Mouse (Mus musculus) cerebellum, postnatal 25 days (tissue): ENCODE data around the gene Fblim1.

Source experiments
- DNase-seq, 2 experiments: peaks; one replicate each; pipeline ENCODE4 v3.0.0; 2021; ENCODE audit warnings: mixed read lengths in 2 of 2

Gene Fblim1

DNA sequence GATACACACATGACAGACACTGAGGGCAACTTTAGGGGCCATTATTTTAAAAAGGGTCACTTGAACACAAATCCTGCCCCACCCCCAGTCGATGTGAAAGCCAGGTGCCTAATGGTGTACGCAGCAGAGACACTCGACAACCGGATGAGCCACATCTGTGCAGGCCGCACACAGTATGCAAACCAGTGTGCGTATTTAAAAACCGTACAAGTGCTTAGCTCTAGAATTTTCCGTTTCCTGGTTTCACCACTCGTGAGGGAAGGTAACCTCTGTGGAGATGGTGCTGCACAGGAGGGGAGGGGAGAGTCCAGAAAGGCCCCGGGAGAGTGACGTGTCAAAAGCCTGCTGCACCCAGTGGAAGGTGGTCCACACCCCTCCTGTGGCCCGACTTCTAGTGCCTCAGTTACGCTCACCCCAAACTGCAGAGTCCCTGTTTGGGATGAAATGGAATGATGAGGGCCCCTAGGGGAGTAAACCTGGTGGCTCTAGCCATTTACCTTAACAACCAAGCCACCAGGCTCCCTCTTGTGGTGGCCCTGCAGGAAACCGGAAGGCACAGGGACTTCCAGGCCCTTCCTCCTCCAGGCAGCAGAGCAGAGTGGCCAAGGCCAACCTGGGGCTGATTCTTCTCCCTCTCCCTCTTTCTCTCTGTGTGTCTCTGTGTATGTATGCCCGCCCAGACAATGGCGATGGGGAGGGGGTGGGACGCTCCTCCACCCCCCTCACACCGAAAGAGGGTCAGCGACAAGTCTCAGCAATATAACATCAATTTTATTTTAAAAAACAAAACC is 19.3 kb upstream of the Fblim1 start:
- peak in 1 of 2 experiments; percentile 46 for DNase-seq

DNA sequence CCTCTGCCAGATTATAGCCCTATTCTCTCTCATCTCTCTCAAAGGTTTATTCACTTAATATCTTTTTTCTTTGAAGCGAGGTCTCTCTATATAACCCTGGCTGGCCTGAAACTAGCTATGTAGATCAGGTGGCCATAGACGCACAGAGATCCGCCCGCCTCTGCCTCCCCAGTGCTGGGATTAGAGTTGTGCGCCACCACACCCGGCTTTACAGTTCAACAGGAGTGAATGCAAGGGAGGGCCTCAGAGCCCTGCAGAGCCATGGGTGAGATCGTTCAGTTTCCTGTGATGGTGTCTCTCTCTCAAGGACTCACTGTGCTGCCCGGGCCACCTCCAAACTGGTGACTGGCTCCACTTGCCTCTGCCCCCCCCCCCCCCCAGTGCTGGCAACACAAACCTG is 18.2 kb upstream of the Fblim1 start:
- DNase-seq, result no peak

DNA sequence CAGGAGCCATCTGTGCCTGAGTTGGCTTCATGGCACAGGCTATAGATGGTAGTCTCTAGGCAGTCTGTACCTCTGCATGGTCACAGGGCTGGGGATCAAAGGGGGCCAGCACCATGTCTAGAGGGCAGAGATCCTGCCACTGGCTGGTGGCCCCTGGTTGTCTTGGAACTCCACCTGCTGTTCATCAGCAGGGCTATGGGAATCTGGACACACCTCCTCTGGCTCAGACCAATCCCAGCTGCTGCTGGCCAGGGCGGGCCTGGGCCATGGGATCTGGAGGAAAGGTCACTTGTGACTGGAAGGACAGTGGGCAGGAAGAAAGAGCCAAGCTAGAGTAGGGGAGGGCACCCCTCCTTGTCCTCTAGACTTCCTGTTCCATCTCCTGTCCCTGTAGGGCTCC is 17.8 kb upstream of the Fblim1 start, which contains the start of gene Slc25a34:
Gene Slc25a34 (minus strand): TSS at position 156 of the 400 bp plus-strand sequence.
- peak in 1 of 2 experiments; percentile 38 for DNase-seq

DNA sequence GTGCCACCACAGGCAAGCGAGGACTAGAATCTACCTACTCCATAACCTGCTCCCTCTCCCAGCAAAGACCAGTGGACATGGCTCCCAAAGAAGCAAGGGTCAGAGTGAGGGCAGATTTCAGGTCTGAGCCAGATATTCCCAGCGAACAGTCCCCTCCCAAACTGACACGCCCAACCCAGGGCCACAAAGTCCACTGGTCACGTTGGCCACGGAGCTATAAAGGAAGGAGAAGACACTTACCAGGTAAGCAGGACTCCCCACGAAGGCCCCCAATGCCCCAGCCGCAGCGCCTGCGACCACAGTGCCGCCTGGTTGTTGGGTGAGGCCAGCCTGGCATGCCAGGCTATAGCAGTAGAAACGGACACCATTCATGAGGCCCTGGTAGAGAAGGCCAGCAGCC is 17.1 kb upstream of the Fblim1 start:
- no peak for DNase-seq

DNA sequence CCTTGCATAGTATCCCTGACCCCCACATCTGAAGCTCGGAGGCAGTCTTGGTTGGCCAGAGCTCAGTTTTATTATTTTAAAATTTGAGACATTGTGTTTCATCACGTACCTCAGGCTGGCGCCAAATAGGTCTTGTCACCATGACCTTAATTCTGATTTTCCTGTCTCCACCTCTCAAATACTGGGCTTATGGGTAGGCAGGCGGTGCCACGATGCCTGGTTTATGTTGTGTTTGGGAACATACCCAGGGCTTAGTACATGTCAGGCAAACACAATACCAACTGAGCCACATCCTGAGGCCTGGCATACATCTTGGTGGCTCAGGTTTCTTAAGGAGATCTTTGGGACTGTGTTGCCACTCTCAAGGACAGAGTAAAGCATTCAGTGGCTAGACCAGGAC is 16.7 kb upstream of the Fblim1 start:
- no peak for DNase-seq

DNA sequence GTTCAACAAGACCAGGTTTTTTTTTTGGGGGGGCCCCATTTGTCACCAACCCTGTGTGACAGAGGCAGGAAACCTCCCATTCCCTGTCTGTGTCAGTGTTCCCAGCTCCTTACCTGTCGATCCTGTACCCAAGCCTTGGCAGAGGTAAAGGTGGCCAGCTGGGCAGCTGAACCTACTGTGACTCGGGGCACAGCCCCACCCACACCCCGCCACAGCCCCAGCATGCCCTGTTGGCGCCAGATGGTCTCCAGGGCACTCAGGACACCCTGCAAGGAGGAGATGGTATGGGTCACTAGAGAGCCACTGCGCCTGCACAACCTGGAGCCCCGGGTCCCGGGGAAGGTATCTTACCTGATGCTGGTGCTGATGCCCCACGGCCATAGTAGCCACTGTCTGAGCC is 16.2 kb upstream of the Fblim1 start:
- no peak for DNase-seq

GRCm38 (mm10) chr4:141621297-141621696 is 15.4 kb upstream of the Fblim1 start:
- DNase-seq, result no peak

DNA sequence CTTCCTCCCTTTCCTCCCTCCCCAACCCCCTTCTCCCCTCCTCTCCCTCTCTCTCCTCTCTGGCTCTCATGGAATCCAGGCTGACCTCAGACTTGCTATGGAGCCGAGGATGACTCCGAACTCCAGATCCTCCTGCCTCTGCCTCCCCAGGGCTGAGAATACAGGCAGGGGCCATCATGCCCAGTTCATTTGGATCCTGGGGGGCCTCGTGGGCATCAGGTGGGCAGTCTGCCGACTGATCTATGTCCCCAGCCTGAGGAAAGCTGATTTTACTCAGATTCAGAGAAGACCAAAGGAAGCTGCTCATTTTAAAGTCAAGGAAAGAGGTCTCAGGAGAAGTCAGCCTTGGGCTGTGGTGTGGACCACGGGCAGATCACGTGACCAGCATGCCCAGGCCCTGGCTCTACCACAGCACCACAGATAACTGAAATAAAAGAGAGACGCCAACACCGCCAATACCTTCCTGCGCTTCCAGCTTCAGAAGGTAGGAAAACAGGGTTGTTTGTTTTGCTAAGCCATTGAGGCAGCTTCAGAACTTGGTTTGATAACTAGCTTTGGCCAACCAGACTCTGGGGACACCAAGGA is 13.5 kb upstream of the Fblim1 start:
- DNase-seq, result no peak

DNA sequence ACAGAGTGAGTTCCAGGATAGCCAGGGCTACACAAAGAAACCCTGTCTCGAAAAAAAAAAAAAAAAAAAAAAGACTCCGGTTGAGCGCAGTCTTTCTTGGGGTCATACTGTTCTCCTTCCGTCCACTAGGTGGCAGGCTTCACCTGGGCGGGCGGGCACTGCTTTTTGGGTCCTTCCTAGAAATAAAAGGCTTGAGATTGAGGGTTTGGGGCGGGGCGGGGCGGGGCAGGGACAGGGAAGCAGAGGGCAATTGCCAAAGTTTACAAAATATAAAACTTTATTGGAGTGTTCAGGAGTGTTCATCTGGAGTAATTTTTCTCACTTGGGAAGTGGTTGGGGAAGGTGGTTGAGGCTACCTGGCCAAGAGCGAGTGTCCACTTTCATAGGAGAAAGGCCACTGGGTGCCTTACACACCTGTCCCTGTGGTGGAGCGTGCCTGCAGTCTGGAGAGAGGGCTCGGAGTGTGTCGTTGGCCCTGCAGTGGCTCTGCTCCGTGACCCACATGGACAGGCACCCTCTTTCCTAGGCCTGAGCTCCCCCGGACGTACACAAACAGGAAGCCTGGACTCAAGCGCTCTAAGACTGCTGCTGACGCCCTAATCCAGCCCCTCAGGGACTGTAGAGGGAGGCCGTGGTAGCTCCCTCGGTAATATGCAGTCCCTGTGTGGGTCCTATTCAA is 12.8 kb upstream of the Fblim1 start, which contains the start of gene Tmem82:
Gene Tmem82 (minus strand): TSS at position 69 of the 679 bp plus-strand sequence.
- peak; percentile 72 to 81 for DNase-seq

GRCm38 (mm10) chr4:141617863-141618564 is 12.1 kb upstream of the Fblim1 start:
- DNase-seq, result peak in 1 of 2 experiments; percentile 23

DNA sequence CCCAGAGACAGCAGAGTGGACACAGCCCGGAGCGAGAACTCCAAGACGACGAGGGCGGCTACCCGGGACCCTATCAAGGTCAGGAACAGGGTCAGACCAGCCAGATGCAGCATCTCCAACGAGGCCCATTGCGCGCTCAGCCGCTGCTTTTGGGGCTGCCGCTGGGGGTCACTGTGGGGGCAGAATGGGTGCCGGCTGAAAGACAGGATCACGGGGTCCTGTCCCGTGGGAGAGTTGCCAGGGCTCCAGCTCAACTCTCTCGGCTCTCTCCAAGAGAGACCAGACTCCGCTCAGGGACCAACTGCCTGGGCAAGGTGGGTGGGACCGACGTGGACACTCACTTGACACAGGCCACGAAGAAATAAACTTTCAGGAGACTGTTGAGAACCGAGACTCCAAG is 11.4 kb upstream of the Fblim1 start:
- peak; percentile 47 to 70 for DNase-seq

- no peak for DNase-seq
Measured at GRCm38 (mm10) chr4:141616811-141617210, 10.9 kb upstream of the Fblim1 start.

DNA sequence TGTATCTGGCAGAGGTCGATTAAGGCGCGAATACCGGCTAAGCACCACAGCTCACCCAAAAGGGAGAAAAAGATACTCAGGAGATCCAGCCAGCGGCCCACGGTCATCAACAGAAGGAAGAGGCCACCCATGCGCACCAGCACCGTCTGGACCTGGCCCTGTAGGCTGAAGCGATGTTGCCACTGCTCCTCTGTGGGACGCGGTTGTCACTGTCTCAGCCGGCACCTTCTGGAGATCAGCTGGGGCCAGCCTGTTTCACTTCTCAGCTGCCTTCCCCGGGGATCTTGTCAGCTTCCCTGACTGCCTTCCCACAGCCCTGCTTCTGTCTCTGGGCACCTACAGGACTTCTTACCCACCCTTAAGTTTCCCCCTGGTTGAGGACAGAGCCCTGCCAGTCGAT is 9.1 kb upstream of the Fblim1 start:
- DNase-seq, result peak in 1 of 2 experiments; percentile 47

DNA sequence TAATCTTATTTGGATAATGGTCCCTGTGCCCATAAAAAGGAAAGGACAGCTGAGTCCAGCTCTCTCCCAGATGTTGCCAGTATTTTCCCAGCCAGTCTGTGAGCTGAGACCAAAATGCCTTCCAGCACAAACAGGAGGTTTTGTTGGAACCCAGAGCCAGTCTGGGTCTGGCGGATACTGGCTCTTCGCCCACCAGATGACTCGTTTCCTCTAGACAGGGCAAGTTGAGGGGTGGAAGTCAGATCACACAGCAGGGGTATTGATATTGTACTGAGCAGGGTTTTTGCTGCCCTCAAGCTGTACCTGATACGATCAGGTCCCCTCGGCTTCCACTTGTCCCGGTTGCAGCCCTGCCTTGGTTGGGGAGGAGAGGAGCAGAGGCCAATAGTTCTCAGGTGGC is 3.6 kb upstream of the Fblim1 start:
- DNase-seq, result no peak

- no peak for DNase-seq
Measured at GRCm38 (mm10) chr4:141605421-141605820, 475 bp downstream of the Fblim1 start.

- DNase-seq, result no peak
Measured at GRCm38 (mm10) chr4:141604493-141604892, 1.4 kb downstream of the Fblim1 start.

GRCm38 (mm10) chr4:141603921-141604320 is 2.0 kb downstream of the Fblim1 start:
- no peak for DNase-seq

DNA sequence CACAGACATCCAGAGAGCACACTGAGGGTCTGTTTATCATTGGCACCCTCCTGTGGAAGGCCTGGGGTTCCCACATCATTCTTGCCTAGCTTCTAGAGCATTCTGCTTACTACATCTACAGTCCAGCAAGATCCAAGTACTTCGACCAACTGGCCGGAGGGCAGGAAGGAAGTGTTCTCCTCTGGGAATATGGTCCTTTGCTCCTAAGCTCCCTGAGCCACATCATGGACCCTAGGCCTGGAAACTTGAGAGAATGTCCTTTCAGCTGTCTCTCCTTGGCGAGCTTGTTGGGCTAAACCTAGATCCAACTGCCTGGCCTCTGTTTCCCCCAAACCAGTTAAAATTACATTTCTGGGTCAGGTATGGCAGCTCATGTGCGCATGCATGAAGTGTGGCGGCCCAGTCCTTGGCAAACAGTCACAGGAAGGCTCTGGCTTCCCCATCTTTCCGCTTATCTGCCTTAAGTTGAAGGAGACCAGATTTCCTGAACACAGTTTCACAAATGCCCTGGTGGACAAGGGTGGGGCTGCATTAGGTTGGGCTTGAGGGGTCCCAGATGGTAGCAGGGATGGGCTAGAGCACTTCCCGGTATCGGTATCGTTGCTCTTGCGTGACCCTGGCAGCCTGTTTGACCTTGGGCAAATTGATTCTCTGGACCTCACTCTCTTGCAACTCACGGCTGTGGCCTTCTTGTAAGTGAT is 3.2 kb downstream of the Fblim1 start:
- no peak for DNase-seq

- DNase-seq, result peak in 1 of 2 experiments; percentile 26
Measured at GRCm38 (mm10) chr4:141601148-141601862, 4.6 kb downstream of the Fblim1 start.

DNA sequence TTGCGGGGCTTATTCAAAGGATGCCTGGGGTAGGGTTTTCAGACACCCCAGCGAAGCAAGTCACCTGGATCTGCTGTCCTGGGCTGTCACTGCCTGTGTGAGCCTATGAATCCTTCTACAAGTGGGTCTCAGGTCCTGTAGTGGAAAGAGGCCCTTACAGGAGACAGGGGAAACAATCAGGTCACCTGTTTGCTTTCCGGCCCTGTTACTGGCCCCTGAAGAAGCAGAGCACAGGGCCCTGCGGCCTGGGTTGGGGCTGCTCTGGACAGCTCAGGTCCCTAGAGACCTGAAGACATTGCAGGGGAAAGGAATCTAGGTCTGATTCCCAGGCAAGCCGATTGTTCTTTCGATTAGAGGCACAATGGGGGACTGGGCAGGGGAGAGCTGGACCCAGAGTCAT is 5.5 kb downstream of the Fblim1 start:
- DNase-seq, result no peak

- DNase-seq, result peak in 1 of 2 experiments; percentile 45
Measured at GRCm38 (mm10) chr4:141599251-141600141, 6.4 kb downstream of the Fblim1 start.
